Mouse (Mus musculus) hematopoietic multipotent progenitor cell, adult 10-12 weeks (in vitro differentiated cells): ENCODE measurements around the gene Mei4. TPM values are rescaled to one million over a fixed set of nuclear protein-coding genes. Genes with fewer than 3 reads are reported as not detected.

Experiments used
- polyA plus RNA-seq: library from polyadenylated mRNA; stranded (reverse); fragments of >175 nt; gene quantifications from 2 replicates; pipeline ENCODE4 v1.2.3, GENCODE M21; 2012; ENCODE audit warnings: low replicate concordance

Mei4 gene
- polyA plus RNA-seq = 0.15 TPM in 1 of 2 replicates, not detected in the other

DNA sequence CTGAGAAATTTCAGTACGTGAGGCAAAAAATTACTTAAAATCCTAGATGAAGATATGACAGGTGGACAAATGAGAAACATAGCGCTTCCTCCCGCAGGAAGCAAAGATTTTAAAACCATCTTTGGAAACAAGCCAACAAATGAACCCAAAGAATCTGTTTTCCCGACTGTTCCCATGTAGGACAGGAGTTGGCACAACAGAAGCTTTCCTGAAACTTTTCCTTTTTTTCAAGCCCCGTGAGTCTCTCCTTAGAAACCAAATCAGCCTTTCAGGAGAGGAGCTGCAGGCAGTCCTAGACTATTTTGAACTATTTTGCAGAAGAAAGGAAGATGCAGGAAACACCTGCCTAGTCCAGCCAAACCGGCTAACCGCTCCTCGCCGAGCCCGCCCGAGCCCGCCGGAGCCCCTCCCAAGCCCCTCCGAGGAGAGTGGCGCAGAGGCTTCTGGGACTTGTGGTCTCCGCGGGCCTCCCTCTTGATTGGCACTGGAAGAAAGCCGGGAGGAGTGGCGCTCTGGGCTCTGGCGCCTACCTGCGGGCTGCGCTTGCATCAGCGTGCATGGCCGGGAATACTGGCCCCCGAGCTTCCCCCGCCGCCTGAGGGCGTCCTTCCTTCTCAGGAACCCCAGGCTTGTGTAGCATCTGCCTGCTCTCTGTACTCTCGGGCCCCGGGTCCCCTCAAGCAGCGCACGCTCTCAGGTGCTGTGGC is at the start of gene Mei4:
TSS of gene Mei4 (plus strand) at position 490 of the 707 bp plus-strand sequence.

Other genes starting within 250 kb of the Mei4 start
- gene Htr1b, start 229.8 kb upstream of the Mei4 start, polyA plus RNA-seq = 0.10 and 0.79 TPM in 2 replicates